Mouse (Mus musculus) embryonic fibroblast, embryonic 13.5 days (primary cell): ENCODE measurements at regions not wholly inside any gene's neighbourhood (a gene's known extent, or its start where the extent isn't known, plus 50 kb on each side); places are given as distances from the start of the nearest gene placed in this dataset.

Experiments used
- CTCF ChIP-seq: IDR thresholded peaks from 2 replicates; pipeline ENCODE4 v1.5.1; 2011; ENCODE audit warnings: mild to moderate bottlenecking, control low read depth, low read length, moderate library complexity, borderline replicate concordance; ENCODE audit not compliant: insufficient read depth
- POLR2A ChIP-seq: IDR thresholded peaks from 2 replicates; pipeline ENCODE4 v1.6.1; 2011; ENCODE audit warnings: low read depth, mild to moderate bottlenecking, control low read depth, low read length, moderate library complexity

DNA sequence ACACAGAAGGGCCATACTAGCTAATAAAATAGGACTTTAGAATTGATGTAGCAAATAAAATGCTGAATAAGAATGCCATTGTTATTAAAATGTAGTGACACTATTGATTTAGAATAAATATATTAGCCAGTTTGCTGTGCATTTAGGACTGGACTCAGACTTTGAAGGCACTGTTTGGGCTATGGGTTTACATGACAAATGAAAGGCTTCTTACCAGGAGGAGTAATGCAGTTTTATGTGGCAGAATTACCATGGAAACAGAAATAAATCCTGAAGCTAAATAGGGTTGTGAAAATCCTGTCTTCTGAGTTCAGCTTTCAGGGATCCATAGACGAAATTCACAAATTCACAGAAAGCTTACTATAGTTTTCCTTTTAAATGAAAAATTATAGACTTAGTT is 696.5 kb upstream of the Grm7 start:
- TF ChIP-seq CTCF: no peak
- no peak for TF ChIP-seq POLR2A
